Mouse (Mus musculus): ENCODE results near the gene Usp33. TPM values are rescaled to one million over a fixed set of nuclear protein-coding genes. Genes with fewer than 3 reads are reported as not detected.

Usp33 gene
- polyA plus RNA-seq, 1 experiment from 2014 or later = 13.6 TPM

DNA sequence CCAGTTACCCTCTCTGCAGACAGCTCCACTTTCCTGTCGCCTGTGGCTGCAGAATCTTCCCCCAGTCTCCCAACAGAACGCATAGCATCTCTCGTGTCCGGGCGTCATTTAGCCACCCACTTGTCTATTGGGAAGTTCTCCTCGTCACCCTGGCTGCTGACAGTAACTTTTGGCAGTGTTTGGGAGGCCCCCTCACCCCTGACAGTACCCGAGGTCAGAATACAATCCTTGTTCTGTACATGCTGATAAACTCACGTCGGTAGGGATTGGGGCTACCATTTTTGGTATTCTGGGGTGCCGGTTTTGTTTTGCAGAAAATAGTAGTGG, 50.7 kb downstream of the Usp33 start:
- no peaks in the 10 kb centered on the region for H3K27me3 ChIP-seq (ENCODE audit: insufficient read depth, low read length)
- peak overlapping the region; percentile 94 for H3K4me2 ChIP-seq (ENCODE audit: low read depth, low read length)
- H3K4me1 ChIP-seq (ENCODE audit: insufficient read depth) = peaks cover 40% of the 10 kb centered on the region
- TF ChIP-seq EP300 (IDR thresholded peaks at IDR 0.05; ENCODE audit: low read depth) (no peak), CTCF (IDR thresholded peaks at IDR 0.05; ENCODE audit: low read depth) (no peak)
- H3K4me3 ChIP-seq (ENCODE audit: low read depth, low read length) = peak overlapping the region; percentile 72
- H3K9ac ChIP-seq (replicated peaks) = peak overlapping the region; percentile 87
- WGBS (ENCODE audit: insufficient replicate concordance) = under 1% methylated on average over 10 of the region's 10 CpGs
- ATAC-seq (no peak), DNase-seq (no peak)
- peak overlapping the region; percentile 100 for H3K27ac ChIP-seq (ENCODE audit: low read depth)
- no peaks in the 10 kb centered on the region for H3K36me3 ChIP-seq (replicated peaks; ENCODE audit: insufficient read depth, low read length)
- H3K9me3 ChIP-seq (ENCODE audit: low read length) = no peaks in the 10 kb centered on the region

DNA sequence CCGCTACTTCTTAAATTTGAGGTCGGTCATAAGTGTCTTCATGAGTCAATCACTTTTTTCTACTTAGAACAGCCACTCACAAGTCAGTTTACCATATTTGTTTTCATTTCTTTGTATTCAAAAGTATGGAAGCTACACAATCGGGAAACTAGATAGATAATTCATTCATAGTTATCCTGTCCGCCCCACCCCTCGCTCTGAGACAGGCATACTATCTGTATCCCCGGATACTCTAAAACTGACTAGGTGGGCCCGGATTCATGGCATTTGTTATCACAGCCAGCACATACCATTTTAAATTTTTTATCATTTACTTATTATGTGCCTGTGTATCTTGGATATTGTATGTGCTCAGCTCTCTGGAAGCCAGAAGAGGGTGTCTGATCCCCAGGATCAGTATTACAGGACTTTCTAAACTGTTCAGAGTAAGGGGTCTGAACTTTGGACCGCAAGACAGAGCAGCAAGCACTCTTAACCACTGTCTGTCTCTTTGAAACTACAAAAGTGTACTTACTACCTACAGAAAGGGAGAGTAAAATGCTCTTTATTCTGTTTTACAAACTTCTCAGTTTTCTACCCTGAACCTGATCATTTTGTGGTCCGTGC, 51.2 kb downstream of the Usp33 start:
- Histone ChIP-seq H3K27me3 (ENCODE audit: insufficient read depth, low read length) (no peaks in the 10 kb centered on the region), H3K9ac (replicated peaks) (peak overlapping the region; percentile 87), H3K4me3 (ENCODE audit: low read depth, low read length) (peak overlapping the region; percentile 72), H3K9me3 (ENCODE audit: low read length) (no peaks in the 10 kb centered on the region), H3K4me1 (ENCODE audit: insufficient read depth) (peaks cover 44% of the 10 kb centered on the region), H3K27ac (ENCODE audit: low read depth) (peak overlapping the region; percentile 100), H3K36me3 (replicated peaks; ENCODE audit: insufficient read depth, low read length) (no peaks in the 10 kb centered on the region), H3K4me2 (ENCODE audit: low read depth, low read length) (peak overlapping the region; percentile 94)
- TF ChIP-seq CTCF (IDR thresholded peaks at IDR 0.05; ENCODE audit: low read depth) = no peak
- 0 out of 2 replicates have a peak, but pooled peaks have one; percentile 19 for TF ChIP-seq EP300 (IDR thresholded peaks at IDR 0.05; ENCODE audit: low read depth)
- DNase-seq (no peak), ATAC-seq (no peak)
- 32% methylated on average over 9 of the region's 9 CpGs for WGBS (ENCODE audit: insufficient replicate concordance)

DNA sequence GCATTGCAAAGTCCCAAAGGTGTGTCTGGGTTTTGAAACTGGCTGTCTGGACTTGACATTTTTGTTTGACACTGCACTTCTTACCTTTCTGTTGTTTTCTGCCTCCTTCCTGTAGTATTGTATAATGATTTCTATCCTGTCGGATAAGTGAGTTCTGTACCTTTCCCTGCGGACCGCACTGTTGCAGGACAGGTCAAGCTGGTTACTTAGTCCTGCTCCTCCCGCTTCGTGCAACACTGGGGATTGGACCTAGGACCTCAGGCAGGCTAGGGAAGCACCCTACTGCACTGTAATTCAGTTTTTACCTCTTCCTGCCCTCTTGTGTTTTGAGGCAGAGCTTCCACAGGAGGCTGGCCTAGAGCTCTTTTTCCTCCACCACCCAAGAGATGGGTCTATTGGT, 54.2 kb downstream of the Usp33 start:
- no peak for DNase-seq

DNA sequence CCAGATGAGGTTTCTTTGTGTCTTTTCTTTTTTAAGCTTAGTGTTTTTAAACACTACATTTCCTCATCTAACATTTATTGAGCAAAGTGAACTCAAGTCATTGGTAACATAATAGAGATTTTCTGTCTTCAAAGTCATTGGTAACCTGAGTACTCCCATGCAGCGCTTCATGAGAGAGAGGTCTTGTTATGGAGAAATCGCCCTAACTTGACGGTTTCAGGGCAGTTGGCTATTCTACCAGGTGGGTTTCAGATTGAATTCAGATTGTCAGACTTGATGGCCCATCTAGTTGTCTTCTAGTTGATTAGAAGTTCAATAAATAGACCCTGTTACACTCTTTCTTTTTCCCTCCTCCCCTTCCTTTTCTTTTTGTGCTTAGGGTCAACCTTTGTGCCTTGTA, 54.6 kb downstream of the Usp33 start:
- no peaks in the 10 kb centered on the region for H3K36me3 ChIP-seq (replicated peaks; ENCODE audit: insufficient read depth, low read length)
- no peaks in the 10 kb centered on the region for H3K27me3 ChIP-seq (ENCODE audit: insufficient read depth, low read length)
- peak overlapping the region; percentile 42; the same call in 1 of the 2 replicates for H3K27ac ChIP-seq (ENCODE audit: low read depth)
- no peaks in the 10 kb centered on the region for H3K9me3 ChIP-seq (ENCODE audit: low read length)
- H3K9ac ChIP-seq (replicated peaks) = no peak overlapping the region
- no peak for DNase-seq
- no peak for ATAC-seq
- TF ChIP-seq EP300 (IDR thresholded peaks at IDR 0.05; ENCODE audit: low read depth) (no peak), CTCF (IDR thresholded peaks at IDR 0.05; ENCODE audit: low read depth) (no peak)
- H3K4me2 ChIP-seq (ENCODE audit: low read depth, low read length) = no peak overlapping the region
- H3K4me1 ChIP-seq (ENCODE audit: insufficient read depth) = peaks cover 58% of the 10 kb centered on the region
- WGBS (ENCODE audit: insufficient replicate concordance) = 80% methylated on average over 3 of the region's 3 CpGs
- no peak overlapping the region for H3K4me3 ChIP-seq (ENCODE audit: low read depth, low read length)

More for the DNA sequence above, 54.2 kb downstream of the Usp33 start:
- no peak overlapping the region for H3K9ac ChIP-seq (replicated peaks)
- H3K36me3 ChIP-seq (replicated peaks; ENCODE audit: insufficient read depth, low read length) = no peaks in the 10 kb centered on the region
- no peak for ATAC-seq
- H3K27ac ChIP-seq (ENCODE audit: low read depth) = peak overlapping the region; percentile 61
- H3K4me3 ChIP-seq (ENCODE audit: low read depth, low read length) = no peak overlapping the region
- H3K27me3 ChIP-seq (ENCODE audit: insufficient read depth, low read length) = no peaks in the 10 kb centered on the region
- H3K4me2 ChIP-seq (ENCODE audit: low read depth, low read length) = no peak overlapping the region
- H3K9me3 ChIP-seq (ENCODE audit: low read length) = no peaks in the 10 kb centered on the region
- peaks cover 54% of the 10 kb centered on the region for H3K4me1 ChIP-seq (ENCODE audit: insufficient read depth)
- WGBS (ENCODE audit: insufficient replicate concordance) = 65% methylated on average over 5 of the region's 5 CpGs
- TF ChIP-seq CTCF (IDR thresholded peaks at IDR 0.05; ENCODE audit: low read depth) = no peak
- TF ChIP-seq EP300 (IDR thresholded peaks at IDR 0.05; ENCODE audit: low read depth) = no peak

DNA sequence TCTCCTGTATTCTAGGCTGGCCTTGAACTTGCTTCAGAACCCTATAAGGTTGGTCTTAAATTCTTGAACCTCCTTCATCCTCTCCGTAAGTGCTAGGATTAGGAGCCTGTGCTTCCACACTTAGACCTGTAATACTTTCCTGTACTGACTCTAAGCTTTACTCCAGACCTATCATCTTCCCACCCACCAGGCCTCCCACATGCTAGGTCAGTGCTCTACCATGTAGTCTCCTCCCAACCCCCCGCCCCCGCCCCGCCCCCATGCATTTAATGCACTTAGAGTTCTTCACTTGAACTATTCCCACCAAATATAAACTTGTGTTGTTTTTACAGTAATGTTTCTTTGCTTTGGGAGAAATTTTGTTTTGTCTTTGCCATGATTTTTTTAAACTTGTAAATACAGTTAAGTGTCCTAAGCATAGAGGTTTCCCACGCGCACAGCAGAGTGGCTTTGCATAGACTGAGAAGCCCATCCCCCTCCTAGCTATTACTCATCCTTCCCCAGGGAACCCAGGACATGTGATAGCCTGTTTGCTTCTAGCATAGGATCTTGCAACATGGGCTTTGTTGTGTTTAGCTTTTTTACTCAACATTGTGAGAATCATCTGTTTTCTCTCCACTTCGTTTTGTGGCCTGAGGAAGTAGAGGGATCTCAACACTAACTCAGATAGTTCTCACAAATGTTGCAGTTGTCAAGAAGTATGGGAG, 55.8 kb downstream of the Usp33 start:
- Histone ChIP-seq H3K9me3 (ENCODE audit: low read length) (no peaks in the 10 kb centered on the region), H3K4me3 (ENCODE audit: low read depth, low read length) (no peak overlapping the region), H3K27ac (ENCODE audit: low read depth) (peak overlapping the region; percentile 29), H3K9ac (replicated peaks) (no peak overlapping the region), H3K4me2 (ENCODE audit: low read depth, low read length) (peak overlapping the region; percentile 10; the same call in 1 of the 2 replicates), H3K27me3 (ENCODE audit: insufficient read depth, low read length) (no peaks in the 10 kb centered on the region), H3K36me3 (replicated peaks; ENCODE audit: insufficient read depth, low read length) (no peaks in the 10 kb centered on the region), H3K4me1 (ENCODE audit: insufficient read depth) (peaks cover 64% of the 10 kb centered on the region)
- TF ChIP-seq CTCF (IDR thresholded peaks at IDR 0.05; ENCODE audit: low read depth) (no peak), EP300 (IDR thresholded peaks at IDR 0.05; ENCODE audit: low read depth) (no peak)
- ATAC-seq (peak; percentile 83), DNase-seq (peak; percentile 38)
- 63% methylated on average over 7 of the region's 7 CpGs for WGBS (ENCODE audit: insufficient replicate concordance)

DNA sequence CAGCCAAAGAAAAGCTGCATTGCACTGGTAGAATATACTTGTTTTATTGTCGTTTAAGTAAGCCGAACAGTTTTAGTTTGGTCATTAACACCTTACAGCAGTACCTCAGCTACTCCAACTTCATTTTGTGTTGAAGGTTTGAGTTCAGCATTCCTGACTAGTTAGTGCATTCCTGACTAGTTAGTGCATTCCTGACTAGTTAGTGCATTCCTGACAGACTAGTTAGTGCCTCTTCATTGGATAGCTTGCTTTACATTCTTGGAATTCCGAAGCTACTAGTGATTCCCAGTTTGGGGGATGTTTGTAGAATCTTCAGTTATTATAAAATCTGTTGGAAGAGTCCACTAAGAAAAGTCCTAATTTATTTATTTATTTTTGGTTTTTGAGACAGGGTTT, 56.4 kb downstream of the Usp33 start:
- ATAC-seq = no peak

More for the DNA sequence above, 56.4 kb downstream of the Usp33 start:
- Histone ChIP-seq H3K36me3 (replicated peaks; ENCODE audit: insufficient read depth, low read length) (no peaks in the 10 kb centered on the region), H3K4me2 (ENCODE audit: low read depth, low read length) (peak overlapping the region; percentile 10; the same call in 1 of the 2 replicates), H3K4me1 (ENCODE audit: insufficient read depth) (peaks cover 60% of the 10 kb centered on the region), H3K4me3 (ENCODE audit: low read depth, low read length) (no peak overlapping the region), H3K9me3 (ENCODE audit: low read length) (no peaks in the 10 kb centered on the region), H3K27me3 (ENCODE audit: insufficient read depth, low read length) (no peaks in the 10 kb centered on the region), H3K9ac (replicated peaks) (no peak overlapping the region), H3K27ac (ENCODE audit: low read depth) (peak overlapping the region; percentile 29)
- DNase-seq = no peak
- WGBS (ENCODE audit: insufficient replicate concordance) = 86% methylated on average over 3 of the region's 3 CpGs
- TF ChIP-seq EP300 (IDR thresholded peaks at IDR 0.05; ENCODE audit: low read depth) (no peak), CTCF (IDR thresholded peaks at IDR 0.05; ENCODE audit: low read depth) (no peak)

Data from liver, postnatal 0 days (tissue).